24 mouse cellular contexts compared by ENCODE assay signal in the genomic region with DNA sequence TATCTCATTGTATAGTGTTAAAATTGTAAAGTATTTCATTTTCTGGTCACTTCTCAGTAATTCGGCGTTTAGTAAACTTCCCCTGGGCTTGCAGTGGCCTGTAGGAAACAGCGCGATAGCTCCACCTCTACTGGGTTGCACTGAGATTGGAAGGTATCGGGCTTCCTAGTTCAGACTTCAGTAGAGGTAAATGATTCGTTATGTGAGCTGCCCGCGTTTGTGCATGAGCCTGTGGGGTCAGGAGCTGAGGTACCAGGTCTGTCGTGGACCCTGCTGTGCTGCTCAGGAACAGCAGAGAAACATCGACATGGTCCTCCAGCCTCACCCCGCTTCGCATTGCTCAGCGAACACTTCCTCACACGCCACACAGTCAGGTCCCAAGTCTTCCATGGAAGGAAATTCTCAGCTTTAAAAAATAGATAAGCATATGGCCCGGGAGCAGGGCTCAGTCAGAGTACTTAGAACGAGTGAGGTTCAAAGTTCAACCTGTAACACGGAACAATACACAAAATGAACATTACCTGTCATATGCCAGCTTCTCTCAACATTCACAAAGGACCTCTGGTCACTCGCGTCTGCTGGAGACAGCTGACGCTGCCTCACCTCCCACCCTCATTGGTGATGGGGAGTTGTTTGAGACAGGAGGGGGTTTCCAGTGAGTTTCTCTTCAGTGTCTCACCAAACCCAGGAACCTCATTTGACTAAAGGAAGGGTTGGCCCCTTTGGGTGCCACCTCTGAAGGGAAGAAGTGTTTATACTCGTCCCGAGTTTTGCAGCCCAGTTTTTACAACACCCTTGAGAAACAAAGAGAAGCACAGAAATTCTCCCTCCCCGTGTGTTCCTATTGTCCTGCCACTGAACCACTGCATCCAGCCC. TPM values are rescaled to one million over a fixed set of nuclear protein-coding genes. Genes with fewer than 3 reads are reported as not detected.
DNase-seq lines count a peak whose midpoint lies in the region; ATAC-seq and TF ChIP-seq lines count a peak whose summit lies in the region.
"Had no signal": no experiment of that assay in that cellular context is flagged by ENCODE, and none has a peak within 500 bp of the region (broad histone marks: within the 10 kb centered on the region; RNA-seq: fewer than 3 reads in every experiment).

No protein-coding gene starts in this region.

- no peaks in the 10 kb centered on the region for H3K36me3 ChIP-seq in thymus, adult 2 months (ENCODE audit: control insufficient read depth, insufficient read depth, low read length)
- no peaks in the 10 kb centered on the region for H3K36me3 ChIP-seq in small intestine, adult 2 months (ENCODE audit: control insufficient read depth, insufficient read depth, low read length)
- H3K36me3 ChIP-seq: embryonic facial prominence, embryonic 10.5 days; hindbrain, embryonic 15.5 days; neural tube, embryonic 15.5 days had no signal

- DNase-seq in CD4-positive, CD25-positive, alpha-beta regulatory T cell, adult 2 months (ENCODE audit: low read depth, low spot score): peak; percentile 59
- DNase-seq in thymus, adult 2 months: no peak
- no peak for DNase-seq in thymus, postnatal 10 days (ENCODE audit: low spot score in 2 of 2)
- no peak for DNase-seq in urinary bladder, postnatal 4 days (ENCODE audit: low spot score in 2 of 2)
- DNase-seq in right cerebral cortex, postnatal 25 days: no peak
- DNase-seq: cerebellum, postnatal 25 days; gastrocnemius, postnatal 36 days; heart, postnatal 36 days; left cerebral cortex, postnatal 4 days; lung, embryonic 14.5 days; right cerebral cortex, postnatal 4 days; thymus, postnatal 4 days had no signal

- peaks cover 6% of the 10 kb centered on the region for H3K4me1 ChIP-seq in thymus, adult 2 months (replicated peaks; ENCODE audit: control insufficient read depth, insufficient read depth, low read length)
- H3K4me1 ChIP-seq in small intestine, adult 2 months (ENCODE audit: control insufficient read depth, insufficient read depth, insufficient read length, low read length): peaks cover 12% of the 10 kb centered on the region

- no peak overlapping the region for H3K4me3 ChIP-seq in thymus, adult 2 months (ENCODE audit: control insufficient read depth, insufficient read depth, low read length)
- peak overlapping the region; percentile 57 for H3K4me3 ChIP-seq in small intestine, adult 2 months (ENCODE audit: low read depth, low read length)
- H3K4me3 ChIP-seq: embryonic facial prominence, embryonic 10.5 days; forebrain, embryonic 13.5 days; hindbrain, embryonic 15.5 days; neural tube, embryonic 15.5 days had no signal

- peak overlapping the region; percentile 74; the same call in 1 of the 2 replicates for H3K27ac ChIP-seq in thymus, adult 2 months (ENCODE audit: control insufficient read depth, insufficient read depth, low read length)
- H3K27ac ChIP-seq in small intestine, adult 2 months (ENCODE audit: insufficient read depth, low read depth, low read length): peak overlapping the region; percentile 100
- H3K27ac ChIP-seq: embryonic facial prominence, embryonic 10.5 days; forebrain, embryonic 13.5 days; hindbrain, embryonic 15.5 days; neural tube, embryonic 15.5 days had no signal

- WGBS in thymus, adult 2 months: 82% methylated on average over 23 of the region's 23 CpGs
- 21% methylated on average over 23 of the region's 23 CpGs for WGBS in small intestine, adult 2 months

- TF ChIP-seq POLR2A in thymus, adult 2 months (IDR thresholded peaks at IDR 0.05; ENCODE audit: control insufficient read depth, extremely low read depth, insufficient read depth, low read length, poor library complexity): no peak
- TF ChIP-seq POLR2A in small intestine, adult 2 months (IDR thresholded peaks at IDR 0.05; ENCODE audit: low read depth, low read length): peak; percentile 48; the same call in 1 of the 2 replicates

- TF ChIP-seq CTCF in thymus, adult 2 months (IDR thresholded peaks at IDR 0.05; ENCODE audit: borderline replicate concordance, control insufficient read depth, extremely low read depth, insufficient read depth, low read length, poor library complexity): no peak
- no peak for TF ChIP-seq CTCF in small intestine, adult 2 months (IDR thresholded peaks at IDR 0.05; ENCODE audit: extremely low read depth, insufficient read length, insufficient replicate concordance, low read depth, low read length)

- H3K27me3 ChIP-seq in thymus, adult 2 months (ENCODE audit: control insufficient read depth, insufficient read depth, low read length): no peaks in the 10 kb centered on the region
- no peaks in the 10 kb centered on the region for H3K27me3 ChIP-seq in small intestine, adult 2 months (ENCODE audit: control insufficient read depth, insufficient read depth, low read length)
- H3K27me3 ChIP-seq: forebrain, embryonic 13.5 days; hindbrain, embryonic 15.5 days; neural tube, embryonic 15.5 days had no signal

- no peak for ATAC-seq in CD4-positive, CD25-positive, alpha-beta regulatory T cell, adult 4 months
- ATAC-seq in megakaryocyte progenitor cell, adult 5-6 weeks (replicated peaks; ENCODE audit: poor library complexity): no peak
- ATAC-seq: forebrain, embryonic 13.5 days; Patski had no signal

RNA-seq across cellular contexts. Expression of a gene that starts 4.7 kb away (rescaled TPM):
- 10 to 100 TPM; 12.7 to 77.2 TPM for polyA plus RNA-seq in CD4-positive, CD25-positive, alpha-beta regulatory T cell, adult 4 months (2017; shearing (Covaris generic))
- polyA plus RNA-seq in thymus, adult 2 months (2012; rRNA removed): 492 and 666 TPM in 2 replicates
- polyA plus RNA-seq in small intestine, adult 2 months (2012; rRNA removed): 91.6 and 398 TPM in 2 replicates
- total RNA-seq in megakaryocyte progenitor cell, adult 5-6 weeks (2015): 5.0 and 5.6 TPM in 2 replicates
- total RNA-seq in megakaryocyte progenitor cell, adult 5-6 weeks (2017): 11.2 and 17.2 TPM in 2 replicates

RNA-seq across cellular contexts. Expression of a gene that starts 13.3 kb away (rescaled TPM):
- polyA plus RNA-seq in CD4-positive, CD25-positive, alpha-beta regulatory T cell, adult 4 months (2017; shearing (Covaris generic)): 100 to 1,000 TPM in 1 of 2 experiments, 10 to 100 TPM in 1; 11.3 to 101 TPM
- polyA plus RNA-seq in thymus, adult 2 months (2012; rRNA removed): 1,027 and 1,363 TPM in 2 replicates
- polyA plus RNA-seq in small intestine, adult 2 months (2012; rRNA removed): 155 and 792 TPM in 2 replicates
- total RNA-seq in megakaryocyte progenitor cell, adult 5-6 weeks (2015): 30.1 and 37.9 TPM in 2 replicates
- 10.3 and 24.6 TPM in 2 replicates for total RNA-seq in megakaryocyte progenitor cell, adult 5-6 weeks (2017)
- polyA plus RNA-seq: embryonic facial prominence, embryonic 10.5 days; heart, embryonic 11.5 days; liver, embryonic 11.5 days; midbrain, embryonic 11.5 days; Patski had no signal

RNA-seq across cellular contexts. Expression of a gene that starts 24.5 kb away (rescaled TPM):
- under 1 TPM in 1 of 2 experiments, not detected in 1; 0.18 TPM for polyA plus RNA-seq in CD4-positive, CD25-positive, alpha-beta regulatory T cell, adult 4 months (2017; shearing (Covaris generic))
- polyA plus RNA-seq in thymus, adult 2 months (2012; rRNA removed): 7.6 and 10.0 TPM in 2 replicates
- 0.44 and 1.2 TPM in 2 replicates for polyA plus RNA-seq in small intestine, adult 2 months (2012; rRNA removed)
- total RNA-seq in megakaryocyte progenitor cell, adult 5-6 weeks (2015): 0.02 TPM in 1 of 2 replicates, not detected in the other
- not detected in 2 replicates for total RNA-seq in megakaryocyte progenitor cell, adult 5-6 weeks (2017)
- total RNA-seq: gastrocnemius, postnatal 36 days; heart, postnatal 36 days; left cerebral cortex, postnatal 4 days had no signal
- polyA plus RNA-seq: embryonic facial prominence, embryonic 10.5 days; forebrain, embryonic 13.5 days; heart, embryonic 11.5 days; liver, embryonic 11.5 days; lung, embryonic 14.5 days; midbrain, embryonic 11.5 days; Patski; testis, adult 2 months had no signal

RNA-seq across cellular contexts. Expression of a gene that starts 43.4 kb away (rescaled TPM):
- polyA plus RNA-seq in CD4-positive, CD25-positive, alpha-beta regulatory T cell, adult 4 months (2017; shearing (Covaris generic)): 10 to 100 TPM in 1 of 2 experiments, 1 to 10 TPM in 1; 8.9 to 77.0 TPM
- polyA plus RNA-seq in thymus, adult 2 months (2012; rRNA removed): 2,799 and 4,004 TPM in 2 replicates
- polyA plus RNA-seq in small intestine, adult 2 months (2012; rRNA removed): 860 and 5,426 TPM in 2 replicates
- total RNA-seq in megakaryocyte progenitor cell, adult 5-6 weeks (2015): 50.0 and 61.3 TPM in 2 replicates
- 45.2 and 81.5 TPM in 2 replicates for total RNA-seq in megakaryocyte progenitor cell, adult 5-6 weeks (2017)

RNA-seq across cellular contexts. Expression of a gene that starts 53.7 kb away (rescaled TPM):
- under 1 TPM in 1 of 2 experiments, not detected in 1; 0.23 TPM for polyA plus RNA-seq in CD4-positive, CD25-positive, alpha-beta regulatory T cell, adult 4 months (2017; shearing (Covaris generic))
- 1.3 and 1.4 TPM in 2 replicates for polyA plus RNA-seq in thymus, adult 2 months (2012; rRNA removed)
- polyA plus RNA-seq in small intestine, adult 2 months (2012; rRNA removed): 43.4 and 105 TPM in 2 replicates
- not detected in 2 replicates for total RNA-seq in megakaryocyte progenitor cell, adult 5-6 weeks (2015)
- total RNA-seq in megakaryocyte progenitor cell, adult 5-6 weeks (2017): not detected in 2 replicates
- polyA plus RNA-seq: embryonic facial prominence, embryonic 10.5 days; forebrain, embryonic 13.5 days; heart, embryonic 11.5 days; liver, embryonic 11.5 days; neural tube, embryonic 15.5 days; Patski had no signal
